Mouse (Mus musculus) kidney, adult 8-10 months (tissue): ENCODE data around the gene Cd300lf.
A peak's percentile ranks its signal among the peaks of the same experiment; 100 is the strongest.

Experiments
- DNase-seq, 2 experiments: peaks; one replicate each; pipeline ENCODE4 v3.0.0; 2022

Gene Cd300lf

GRCm38 (mm10) chr11:115160883-115161577 is 27.2 kb upstream of the Cd300lf start:
- DNase-seq = peak; percentile 68 to 79

- DNase-seq = peak; percentile 91 to 98
Measured at GRCm38 (mm10) chr11:115160016-115160797, 26.4 kb upstream of the Cd300lf start.

GRCm38 (mm10) chr11:115157933-115158719 is 24.3 kb upstream of the Cd300lf start:
- no peak for DNase-seq

- no peak for DNase-seq
Measured at GRCm38 (mm10) chr11:115155053-115155634, 21.4 kb upstream of the Cd300lf start.

- peak; percentile 75 to 88 for DNase-seq
Measured at GRCm38 (mm10) chr11:115153699-115154292, 20.0 kb upstream of the Cd300lf start.

- DNase-seq = no peak
Measured at GRCm38 (mm10) chr11:115153088-115153487, 19.3 kb upstream of the Cd300lf start.

GRCm38 (mm10) chr11:115151755-115152429 is 18.1 kb upstream of the Cd300lf start:
- DNase-seq = peak; percentile 56 to 68

- no peak for DNase-seq
Measured at GRCm38 (mm10) chr11:115150741-115151254, 17.0 kb upstream of the Cd300lf start.

GRCm38 (mm10) chr11:115147813-115148212 is 14.0 kb upstream of the Cd300lf start:
- no peak for DNase-seq

- no peak for DNase-seq
Measured at GRCm38 (mm10) chr11:115141970-115142369, 8.2 kb upstream of the Cd300lf start.

- DNase-seq = no peak
Measured at GRCm38 (mm10) chr11:115138597-115139262, 4.9 kb upstream of the Cd300lf start.

GRCm38 (mm10) chr11:115131768-115132381 is 1.9 kb downstream of the Cd300lf start:
- DNase-seq = no peak

- no peak for DNase-seq
Measured at GRCm38 (mm10) chr11:115129508-115130126, 4.2 kb downstream of the Cd300lf start.

GRCm38 (mm10) chr11:115128483-115128882 is 5.3 kb downstream of the Cd300lf start:
- DNase-seq = no peak

- no peak for DNase-seq
Measured at GRCm38 (mm10) chr11:115119409-115119808, 14.4 kb downstream of the Cd300lf start.

- no peak for DNase-seq
Measured at GRCm38 (mm10) chr11:115112196-115112595, 21.6 kb downstream of the Cd300lf start.

- DNase-seq = no peak
Measured at GRCm38 (mm10) chr11:115110271-115110670, 23.5 kb downstream of the Cd300lf start.

GRCm38 (mm10) chr11:115108176-115108575 is 25.6 kb downstream of the Cd300lf start:
- DNase-seq = no peak

- DNase-seq = no peak
Measured at GRCm38 (mm10) chr11:115107403-115107916, 26.3 kb downstream of the Cd300lf start.

- DNase-seq = no peak
Measured at GRCm38 (mm10) chr11:115106638-115107037, 27.2 kb downstream of the Cd300lf start.
